Mouse (Mus musculus): ENCODE data around the gene Bcl6b.

Bcl6b gene

DNA sequence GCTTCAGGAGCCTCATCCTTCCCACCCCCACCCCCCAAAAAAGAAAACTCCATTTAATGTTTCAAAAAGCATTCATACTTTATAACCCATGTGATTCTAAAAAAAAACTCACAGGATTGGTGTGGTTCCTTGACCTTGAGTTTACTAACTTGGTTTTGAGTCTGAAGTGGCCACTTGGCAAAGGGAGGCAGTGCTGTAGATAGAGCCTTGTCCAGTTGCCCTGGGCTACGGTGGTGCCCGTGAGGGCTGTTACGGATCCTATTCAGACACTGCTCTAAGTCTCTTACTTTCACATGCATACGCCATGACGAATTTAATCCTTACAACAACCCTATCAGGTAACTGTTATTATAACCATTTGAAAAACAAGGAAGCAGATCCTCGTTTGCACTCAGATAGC lies 17.6 kb downstream of the Bcl6b start:
- DNase-seq: peak; percentile 80

DNA sequence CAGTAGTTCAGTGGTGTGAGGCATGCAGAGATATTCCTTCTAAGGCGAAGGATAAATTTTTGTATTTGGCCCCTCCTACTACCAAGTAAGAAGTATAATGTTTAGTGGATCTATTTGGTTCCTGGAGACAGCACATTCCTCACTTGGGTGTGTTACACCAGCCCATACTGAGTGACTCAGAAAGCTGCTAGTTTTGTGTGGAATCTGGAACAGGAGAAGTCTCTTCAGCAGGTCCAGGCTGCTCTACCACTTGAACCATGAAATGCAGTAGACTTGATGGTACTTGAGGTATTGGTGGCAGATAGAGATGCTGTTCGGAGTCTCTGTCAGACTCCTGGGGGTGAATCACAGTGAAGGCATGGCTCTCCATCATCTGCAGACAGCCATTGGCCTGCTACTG lies 18.9 kb downstream of the Bcl6b start:
- no peak for DNase-seq

DNA sequence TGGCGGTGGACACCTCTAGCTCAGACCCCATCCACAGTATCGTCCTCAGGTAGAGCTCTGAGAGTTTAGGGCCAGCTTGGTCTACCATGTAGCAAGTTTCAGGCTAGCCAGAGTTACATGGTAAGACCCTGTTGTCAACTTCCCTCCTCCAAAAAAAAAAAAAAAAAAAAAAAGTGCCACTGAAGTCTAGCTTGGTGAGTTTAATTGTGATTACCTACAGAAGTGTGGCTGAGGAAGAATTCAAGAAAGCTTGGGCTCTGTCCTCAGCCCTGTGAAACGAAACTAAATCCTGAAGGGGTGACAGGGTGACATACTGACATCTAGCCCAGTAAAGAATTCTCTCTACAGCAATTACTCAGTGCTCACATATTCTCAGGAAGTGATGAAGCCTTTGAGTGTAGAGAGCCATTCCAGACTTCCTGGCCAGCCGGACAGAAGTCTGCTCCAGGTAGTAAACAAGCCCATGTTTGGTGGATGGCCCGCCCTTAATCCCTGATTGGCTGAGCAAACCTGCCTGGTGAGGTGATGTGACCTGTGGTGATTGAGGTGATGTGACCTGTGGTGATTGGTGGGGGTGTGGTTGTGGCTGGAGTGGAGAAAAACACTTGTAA lies 20.7 kb downstream of the Bcl6b start:
- DNase-seq: no peak

DNA sequence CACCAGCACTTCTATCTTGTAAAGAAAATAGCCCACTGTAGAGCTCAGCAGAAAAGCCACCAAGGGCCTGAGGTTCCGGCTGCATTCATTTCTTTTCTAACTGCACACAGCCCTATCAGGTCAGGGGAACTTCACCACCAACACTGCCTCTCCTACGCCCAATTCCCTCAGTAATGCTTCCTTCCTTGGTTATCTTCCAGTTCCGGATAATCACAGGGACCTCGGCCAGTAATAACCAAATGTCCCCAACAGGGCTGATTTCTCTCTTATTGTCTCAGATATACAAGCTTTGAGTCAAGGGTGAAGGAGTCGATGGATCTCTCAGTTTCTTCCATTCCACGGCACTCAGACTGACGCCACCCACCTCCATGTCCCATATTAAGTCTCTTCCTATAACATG lies 22.3 kb downstream of the Bcl6b start:
- no peak for DNase-seq

DNA sequence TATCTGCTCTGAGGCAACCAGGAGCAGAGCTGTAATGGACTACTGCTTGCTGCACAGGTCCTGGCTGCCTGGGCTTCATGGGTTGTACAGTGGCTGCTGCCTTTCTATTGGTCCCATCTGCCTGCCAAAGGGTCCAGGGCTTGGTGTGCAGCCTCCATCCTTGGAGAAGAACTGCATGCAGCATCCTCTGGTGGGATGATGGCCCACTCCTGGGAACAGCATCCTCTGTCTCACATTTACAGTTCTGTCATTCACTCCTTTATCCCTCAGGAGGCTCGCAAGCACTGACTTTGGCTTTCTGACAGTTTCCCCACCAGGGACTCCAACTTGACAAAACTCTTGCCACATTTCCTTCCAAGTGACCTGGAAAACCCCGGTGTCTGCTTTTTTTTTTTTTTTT lies 22.8 kb downstream of the Bcl6b start:
- no peak for DNase-seq

DNA sequence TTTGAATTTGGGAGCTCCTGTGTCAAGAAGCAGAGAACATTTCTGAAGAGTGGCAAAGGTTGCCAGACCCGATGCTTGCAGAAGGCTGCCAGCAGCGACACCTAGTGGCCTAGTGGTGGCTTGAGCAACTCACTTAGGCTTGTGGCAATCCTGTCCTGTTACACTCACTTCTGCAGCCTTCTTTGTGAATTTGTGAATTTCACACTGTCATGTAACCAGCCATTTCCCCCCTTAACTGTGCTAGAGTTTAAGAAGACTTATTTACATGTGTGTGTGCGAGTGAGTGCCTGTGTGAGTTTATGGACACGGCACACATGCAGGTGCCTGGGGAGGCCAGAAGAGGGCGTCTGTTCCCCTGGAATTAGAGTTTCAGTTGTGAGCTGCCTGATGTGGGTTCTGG lies 27.9 kb downstream of the Bcl6b start:
- peak; percentile 93 for DNase-seq

DNA sequence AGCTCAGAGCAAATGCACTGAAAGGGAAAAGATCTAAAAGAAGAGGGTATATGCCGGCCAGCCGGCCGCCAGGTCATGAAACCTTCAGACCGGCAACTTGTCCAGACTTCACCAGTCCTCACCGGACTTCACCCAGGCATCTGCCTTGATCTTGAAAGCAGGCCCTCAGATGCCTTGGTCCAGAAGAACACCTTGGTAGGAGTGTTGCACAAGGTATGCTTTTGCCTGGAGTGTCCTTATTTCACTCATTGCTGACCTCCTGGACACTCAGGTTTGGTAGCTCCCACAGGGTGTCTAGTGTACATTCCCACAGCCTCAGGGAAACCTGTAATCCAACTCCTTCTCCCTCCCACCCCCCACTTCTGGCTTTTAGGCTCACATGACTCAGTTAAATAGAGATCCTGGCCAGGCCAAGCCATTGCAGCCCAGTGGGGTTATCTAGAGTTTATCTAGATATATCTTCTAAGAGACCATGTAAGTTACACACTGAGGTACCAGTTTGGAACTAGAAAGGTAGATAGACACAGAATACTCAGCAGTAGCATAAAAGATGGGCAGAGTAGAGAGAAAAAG lies 29.5 kb downstream of the Bcl6b start:
- peak; percentile 66 for DNase-seq

DNA sequence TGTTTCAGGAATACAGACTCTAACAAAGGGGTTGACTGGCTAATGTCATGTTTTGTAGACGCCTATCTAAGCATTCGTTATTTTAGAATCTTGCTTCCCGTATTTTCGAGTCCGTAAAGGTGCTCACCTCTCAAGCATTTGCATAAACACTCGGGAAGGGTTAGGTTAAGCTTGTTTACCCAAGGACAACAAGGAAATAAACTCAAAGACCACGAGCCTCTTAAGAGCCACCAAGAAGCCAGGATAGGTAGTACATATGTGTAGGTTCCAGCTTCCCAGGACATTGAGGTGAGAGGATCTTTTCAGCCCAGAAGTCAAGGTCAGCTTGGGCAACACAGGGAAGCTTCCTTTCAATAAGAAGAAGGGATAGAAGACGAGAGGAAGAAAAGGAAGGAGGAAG lies 30.5 kb downstream of the Bcl6b start:
- DNase-seq: peak; percentile 53

DNA sequence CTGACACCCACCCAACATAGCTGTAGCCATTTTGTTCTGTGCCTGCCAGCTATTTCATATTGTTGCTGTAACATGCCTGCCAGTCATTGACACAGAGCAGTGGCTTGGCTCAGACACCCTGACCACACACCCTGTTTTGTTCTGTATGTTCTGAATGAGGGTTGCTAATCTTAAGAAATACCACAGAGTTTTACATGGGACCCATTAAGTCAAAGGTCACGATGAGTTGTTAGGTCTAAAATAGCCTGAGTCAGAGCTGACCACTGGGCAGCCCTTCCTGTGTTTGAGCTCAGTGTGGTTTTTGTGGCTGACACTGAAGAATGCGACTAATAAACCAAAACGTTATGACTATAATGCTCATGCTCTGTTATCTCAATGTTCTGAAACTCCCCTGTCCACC lies 31.3 kb downstream of the Bcl6b start:
- peak; percentile 71 for DNase-seq

DNA sequence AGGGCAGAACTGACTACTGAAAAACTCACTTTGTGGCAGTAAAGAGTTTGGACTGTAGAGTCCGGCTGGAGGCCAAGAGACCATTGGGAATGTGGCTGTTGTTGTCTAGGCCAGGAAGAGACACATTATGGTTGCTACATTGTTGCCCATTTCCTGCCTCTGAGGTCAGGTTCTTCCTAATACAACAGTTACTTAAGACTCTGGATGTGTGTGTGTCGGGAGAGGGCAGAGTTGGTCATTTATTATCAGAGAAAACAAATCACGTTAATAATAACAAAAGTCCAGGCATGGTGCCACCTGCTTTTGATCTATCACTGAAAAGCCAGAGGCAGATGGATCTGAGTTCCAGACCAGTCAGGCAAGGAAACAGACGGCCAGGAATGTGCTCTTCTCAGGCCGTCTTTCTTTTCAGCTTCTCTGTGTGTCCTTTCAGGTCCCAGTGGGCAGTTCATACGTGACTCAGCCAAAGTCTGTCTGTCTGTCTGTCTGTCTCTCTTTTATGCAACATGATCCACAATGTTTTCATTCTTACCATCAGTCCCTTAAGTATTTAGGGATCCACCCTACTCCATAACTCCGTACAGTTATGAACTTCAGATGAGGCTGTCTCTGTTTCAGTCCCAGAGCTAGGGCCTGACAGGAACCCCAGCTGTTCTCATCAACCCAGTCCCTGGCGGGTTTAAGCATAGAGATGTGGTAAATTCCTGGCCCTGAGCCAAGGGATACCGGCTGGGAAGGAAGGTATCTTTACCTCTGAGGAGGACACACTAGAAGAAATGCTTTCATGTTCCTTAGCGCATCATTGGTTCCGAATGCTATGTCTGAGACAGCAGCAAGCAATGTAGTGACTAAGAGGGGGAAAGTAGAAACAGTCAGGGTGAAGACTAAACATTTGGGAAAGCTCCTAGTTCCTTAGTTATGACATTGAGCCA lies 36.0 kb downstream of the Bcl6b start:
- DNase-seq: peak; percentile 80

DNA sequence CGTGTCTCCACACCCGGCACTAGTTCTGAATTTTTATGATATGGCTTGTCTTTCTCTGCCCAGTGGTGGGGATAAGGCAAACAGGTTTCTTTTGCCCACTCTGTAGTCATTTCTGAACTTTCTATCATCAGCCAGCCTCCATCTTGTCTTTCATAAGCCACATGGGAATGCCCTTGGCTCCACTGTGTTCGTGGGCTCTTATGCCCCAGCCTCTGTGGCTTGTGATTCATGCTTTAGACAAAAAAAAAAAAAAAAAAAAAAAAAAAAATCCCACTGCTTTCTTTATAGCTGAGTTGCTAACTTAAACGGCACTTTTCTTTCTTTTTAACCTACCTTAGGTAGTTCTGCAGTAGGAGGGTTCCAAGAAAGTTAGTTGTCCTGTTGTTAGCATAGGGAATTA lies 37.4 kb downstream of the Bcl6b start:
- no peak for DNase-seq

DNA sequence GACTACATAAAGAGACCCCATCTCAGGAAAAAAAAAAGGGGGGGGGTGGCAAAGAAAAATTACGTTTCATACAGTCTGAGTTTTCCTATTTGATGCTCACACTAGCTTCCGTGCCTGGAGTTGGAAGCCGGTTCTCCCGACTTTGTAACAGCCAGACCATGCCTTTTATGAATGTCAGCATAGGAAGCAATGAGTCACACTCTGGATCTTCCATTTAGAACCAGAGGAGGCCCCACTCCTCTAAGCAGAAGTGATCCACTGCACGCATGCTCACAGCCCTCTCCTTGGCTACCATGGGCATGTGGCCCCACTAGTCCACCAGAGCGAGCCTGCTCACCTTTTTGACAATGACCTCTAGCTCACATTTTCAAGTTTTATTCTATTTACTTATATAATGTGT lies 38.4 kb downstream of the Bcl6b start:
- no peak for DNase-seq

DNA sequence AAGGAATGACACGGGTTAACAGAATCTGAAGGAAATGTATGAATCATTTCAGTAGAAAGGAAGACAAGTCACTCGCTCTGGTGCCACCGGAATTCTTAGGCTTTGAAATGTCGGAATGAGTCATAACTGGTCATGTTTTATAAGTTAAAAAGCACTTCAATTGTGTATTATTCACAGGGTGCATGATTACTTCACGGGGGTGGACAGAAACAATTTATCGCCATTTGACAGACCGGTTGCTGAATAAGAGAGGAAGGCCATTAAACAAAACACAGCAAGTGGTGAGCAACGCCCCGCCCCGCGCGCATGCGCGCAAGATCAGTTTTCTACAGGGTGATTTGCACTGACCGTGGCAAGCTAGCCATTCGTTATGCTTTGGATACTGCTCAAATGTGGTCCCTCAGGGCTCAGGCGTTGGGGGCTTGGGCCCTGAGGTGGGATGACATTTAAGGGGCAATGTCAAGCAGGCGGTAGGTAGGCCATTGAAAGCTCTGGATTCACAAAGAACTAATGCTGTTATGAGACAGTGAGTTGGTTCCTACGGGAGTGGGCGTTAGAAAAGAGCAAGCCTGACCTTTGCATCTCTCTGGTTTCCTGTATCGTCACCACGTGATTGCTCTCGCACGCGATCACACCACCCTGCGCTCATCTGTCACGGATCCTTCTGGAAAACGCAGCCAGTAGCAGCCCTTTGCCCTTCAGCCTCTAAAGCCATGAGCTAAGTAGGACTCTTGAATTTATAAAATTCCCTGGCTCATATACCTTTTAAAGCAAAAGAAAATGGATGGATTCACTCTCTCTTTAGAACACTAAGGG lies 40.1 kb downstream of the Bcl6b start:
- DNase-seq: no peak

DNA sequence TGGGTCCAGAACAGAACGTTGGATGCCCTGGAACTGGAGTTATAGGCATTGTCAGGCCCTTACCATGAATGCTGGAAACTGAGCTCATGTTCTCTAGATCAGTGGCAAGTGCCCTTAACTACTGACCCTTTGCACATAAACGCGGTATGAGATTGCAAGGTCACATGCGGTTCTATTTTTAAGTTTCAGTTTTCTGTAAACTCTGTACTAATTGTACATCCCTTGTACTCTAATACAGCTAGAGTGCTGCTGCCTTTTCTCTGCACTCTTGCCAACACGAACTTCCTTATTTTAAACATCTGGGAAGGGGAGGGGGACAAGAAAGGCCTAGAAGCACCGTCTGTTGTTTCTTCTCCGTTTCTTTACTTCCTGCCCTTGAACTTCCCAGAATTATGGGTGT lies 44.5 kb downstream of the Bcl6b start:
- DNase-seq: no peak

DNA sequence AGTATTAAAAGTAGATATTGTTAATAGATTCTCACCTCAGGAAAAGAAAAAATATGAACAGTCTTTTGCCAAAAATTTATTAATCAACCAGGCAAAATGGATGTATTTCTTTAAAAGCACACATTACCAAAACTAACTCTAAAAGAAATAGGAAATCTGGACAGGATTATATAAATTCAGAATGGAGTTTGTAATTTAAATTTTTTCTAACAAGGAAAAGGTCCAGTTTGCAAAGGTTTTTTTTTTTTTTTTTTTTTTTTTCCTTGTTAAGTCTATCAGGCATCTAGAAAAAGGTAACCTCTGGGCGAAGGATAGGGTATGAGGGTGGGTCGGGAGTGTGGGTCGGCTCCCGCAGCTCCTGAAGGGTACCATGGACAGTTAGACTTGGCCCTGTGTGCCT lies 49.1 kb downstream of the Bcl6b start:
- DNase-seq: no peak

DNA sequence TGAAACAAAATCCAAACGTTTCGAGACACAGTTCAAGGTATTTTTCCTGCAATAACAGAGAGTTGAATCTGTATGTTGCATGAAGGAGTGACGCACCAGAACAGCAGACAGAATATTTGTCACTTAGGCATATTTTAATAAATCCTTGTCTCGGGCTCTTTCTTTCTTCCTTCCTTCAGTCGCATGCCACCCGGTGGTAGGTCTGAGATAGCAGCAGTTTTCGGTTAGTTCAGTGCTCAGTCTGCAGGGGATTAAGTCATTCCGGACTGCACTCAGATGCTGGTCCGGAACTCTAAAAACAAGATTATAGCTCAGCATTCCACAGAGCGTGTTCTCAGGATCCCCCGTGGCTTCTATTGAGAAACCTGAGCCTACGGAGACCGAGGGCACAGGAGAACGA lies 50.2 kb downstream of the Bcl6b start:
- DNase-seq: no peak

DNA sequence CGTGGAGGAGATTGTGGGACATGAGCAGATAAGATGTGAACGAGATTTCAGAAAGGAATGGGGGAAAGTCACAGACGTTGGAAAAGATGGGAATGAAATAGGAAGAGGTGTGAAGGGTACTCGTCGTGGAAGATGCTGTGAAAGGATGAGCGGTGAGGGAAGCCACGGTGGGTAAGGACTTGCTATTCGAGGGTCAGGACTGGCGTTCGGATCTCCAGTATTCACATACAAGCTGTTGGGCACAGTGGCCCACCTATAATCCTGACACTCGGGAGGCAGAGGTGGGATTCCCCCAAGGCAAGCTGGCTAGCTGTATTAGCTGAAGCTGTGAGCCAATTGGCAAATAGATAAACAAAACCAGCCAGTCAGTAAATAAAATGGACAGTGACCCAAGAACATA lies 50.8 kb downstream of the Bcl6b start:
- DNase-seq: no peak

DNA sequence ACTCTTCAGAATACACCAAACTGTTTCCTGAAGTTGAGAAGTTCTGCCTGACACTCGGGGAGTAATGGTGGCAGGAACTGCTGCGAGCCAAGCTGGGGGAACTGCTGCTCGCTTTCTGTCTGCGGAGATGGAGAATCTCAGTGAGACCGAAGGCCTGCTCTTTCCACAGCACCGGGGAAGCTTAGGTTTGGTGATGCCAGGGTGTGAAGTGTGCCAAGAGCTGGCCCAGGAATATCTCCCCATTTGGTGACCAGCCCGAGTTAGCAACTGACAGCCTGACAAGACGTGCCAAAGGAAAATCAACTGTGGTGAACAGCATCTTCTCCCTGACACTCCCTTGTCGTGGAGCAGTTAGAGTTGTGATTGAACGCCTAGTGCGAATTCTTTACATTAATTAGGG lies 51.3 kb downstream of the Bcl6b start:
- DNase-seq: no peak

DNA sequence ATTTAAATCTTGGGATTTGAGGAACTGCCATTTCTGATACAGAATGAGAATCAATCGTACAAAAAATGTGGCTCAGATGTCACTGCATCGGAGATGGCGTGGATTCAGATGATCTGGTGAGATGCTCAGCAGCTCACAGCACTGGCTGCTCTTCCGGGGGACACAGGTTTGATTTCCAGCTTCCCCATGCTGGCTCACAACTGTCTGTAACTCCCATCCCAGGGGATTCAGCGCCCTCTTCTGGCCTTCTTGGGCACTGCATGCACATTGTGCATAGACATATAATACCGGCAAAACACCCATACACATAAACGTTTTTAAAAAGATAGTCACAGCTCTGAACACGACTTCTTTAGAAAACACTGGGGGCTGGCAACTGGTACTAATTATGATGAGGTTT lies 52.0 kb downstream of the Bcl6b start:
- DNase-seq: no peak

DNA sequence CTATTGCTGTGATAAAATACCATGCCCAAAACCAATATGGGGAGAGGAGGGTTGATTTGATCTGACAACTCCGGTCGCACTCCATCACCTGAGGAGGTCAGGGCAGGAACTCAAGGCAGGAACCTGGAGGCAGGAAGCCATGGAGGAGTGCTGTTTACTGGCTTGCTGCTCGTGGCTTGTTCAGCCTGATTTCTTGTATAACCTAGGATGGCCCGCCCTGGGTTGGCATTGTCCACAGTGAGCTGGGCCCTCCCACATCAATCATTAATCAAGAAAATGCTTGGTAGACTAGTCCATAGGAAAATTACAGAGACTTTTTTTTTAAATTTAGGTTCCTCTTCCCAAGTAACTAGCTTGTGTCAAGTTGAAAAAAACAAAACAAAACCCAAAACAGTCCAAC lies 55.1 kb downstream of the Bcl6b start:
- DNase-seq: no peak

Measured in lung, postnatal 36 days (tissue).